Mouse (Mus musculus) heart, embryonic 15.5 days (tissue): ENCODE data around the gene 9030624G23Rik. TPM values are rescaled to one million over a fixed set of nuclear protein-coding genes. Genes with fewer than 3 reads are reported as not detected.
A peak's percentile ranks its signal among the peaks of the same experiment; 100 is the strongest.
"Not testable (repeated sequence)": the region's sequence is repeated elsewhere in the genome, so short reads cannot be mapped to it uniquely, and the experiment has no call there.

Source experiments
- ATAC-seq: fragments of 200-750 bp; cut with Nextera tagmentation; replicated peaks from 2 replicates; pipeline ENCODE4 v1.8.0; 2017; ENCODE audit warnings: low read depth, moderate TSS enrichment; ENCODE audit not compliant: insufficient number of reproducible peaks, insufficient read depth, low FRiP score
- H3K27ac ChIP-seq: fragments of 300-500 bp; sonication (generic); 2 replicates; pipeline ENCODE4 v1.5.1; 2015; ENCODE audit warnings: mild to moderate bottlenecking, inconsistent platforms
- H3K27me3 ChIP-seq: fragments of 300-500 bp; sonication (generic); 2 replicates; pipeline ENCODE4 v1.6.1; 2015; ENCODE audit warnings: inconsistent platforms
- H3K36me3 ChIP-seq: fragments of 300-500 bp; sonication (generic); 2 replicates; pipeline ENCODE4 v1.6.1; 2015; ENCODE audit warnings: mild to moderate bottlenecking, inconsistent platforms
- H3K4me1 ChIP-seq: fragments of 300-500 bp; sonication (generic); replicated peaks from 2 replicates; pipeline ENCODE4 v1.6.1; 2015; ENCODE audit warnings: inconsistent platforms
- H3K4me2 ChIP-seq: fragments of 300-500 bp; sonication (generic); 2 replicates; pipeline ENCODE4 v1.6.1; 2015; ENCODE audit warnings: inconsistent platforms, mild to moderate bottlenecking, moderate library complexity
- H3K4me3 ChIP-seq: fragments of 300-500 bp; sonication (generic); 2 replicates; pipeline ENCODE4 v1.5.1; 2015; ENCODE audit warnings: mild to moderate bottlenecking, inconsistent platforms
- H3K9ac ChIP-seq: fragments of 300-500 bp; sonication (generic); 2 replicates; pipeline ENCODE4 v1.6.1; 2015; ENCODE audit warnings: mild to moderate bottlenecking, inconsistent platforms
- H3K9me3 ChIP-seq: fragments of 300-500 bp; sonication (generic); replicated peaks from 2 replicates; pipeline ENCODE4 v1.6.1; 2016; ENCODE audit warnings: inconsistent platforms
- WGBS: fragments of 180-500 bp; shearing (Covaris S2); methylation state at CpG from one replicate; pipeline ENCODE4 v1.1.7; 2015; ENCODE audit warnings: mixed read lengths; 5-methylcytosine and 5-hydroxymethylcytosine counted together
- polyA plus RNA-seq: library from polyadenylated mRNA; unstranded; fragments of >200 nt; fragmentation: Nextera tagmentation; extraction: Ambion mirVana; gene quantifications from 2 replicates; pipeline ENCODE4 v1.2.1, GENCODE M21; 2015

9030624G23Rik gene
- polyA plus RNA-seq, result 1.2 and 1.5 TPM in 2 replicates

- Histone ChIP-seq H3K9ac (peak within 1 kb of the TSS; percentile 47; the same call in 1 of the 2 replicates), H3K4me2 (peak within 1 kb of the TSS; percentile 59), H3K4me3 (peak within 1 kb of the TSS; percentile 57), H3K27ac (peak within 1 kb of the TSS; percentile 31; the same call in 1 of the 2 replicates)
- not testable (repeated sequence) for H3K36me3 ChIP-seq, H3K4me1 ChIP-seq, H3K9me3 ChIP-seq, ATAC-seq, H3K27me3 ChIP-seq
- WGBS, result 0% methylated on average over 36 of the region's 39 CpGs
These were observed at the start of gene 9030624G23Rik for GRCm38 (mm10) chr12:24097108-24097520. 9030624G23Rik (minus strand) TSS chr12:24097246.

GRCm38 (mm10) chr12:24083096-24083495 lies 13.9 kb downstream of the 9030624G23Rik start:
- not testable (repeated sequence) for H3K27ac ChIP-seq, H3K27me3 ChIP-seq, H3K9ac ChIP-seq, H3K4me1 ChIP-seq, H3K36me3 ChIP-seq, H3K4me3 ChIP-seq, H3K4me2 ChIP-seq, H3K9me3 ChIP-seq, ATAC-seq
- WGBS, result 68% methylated on average over 2 of the region's 5 CpGs
